Mouse (Mus musculus): Measurements from ENCODE around the gene Slc13a1. TPM values are rescaled to one million over a fixed set of nuclear protein-coding genes. Genes with fewer than 3 reads are reported as not detected.
A peak's percentile ranks its signal among the peaks of the same experiment; 100 is the strongest.

The Slc13a1 gene
- polyA plus RNA-seq, 1 experiment from 2014 or later: 0.28 TPM

DNA sequence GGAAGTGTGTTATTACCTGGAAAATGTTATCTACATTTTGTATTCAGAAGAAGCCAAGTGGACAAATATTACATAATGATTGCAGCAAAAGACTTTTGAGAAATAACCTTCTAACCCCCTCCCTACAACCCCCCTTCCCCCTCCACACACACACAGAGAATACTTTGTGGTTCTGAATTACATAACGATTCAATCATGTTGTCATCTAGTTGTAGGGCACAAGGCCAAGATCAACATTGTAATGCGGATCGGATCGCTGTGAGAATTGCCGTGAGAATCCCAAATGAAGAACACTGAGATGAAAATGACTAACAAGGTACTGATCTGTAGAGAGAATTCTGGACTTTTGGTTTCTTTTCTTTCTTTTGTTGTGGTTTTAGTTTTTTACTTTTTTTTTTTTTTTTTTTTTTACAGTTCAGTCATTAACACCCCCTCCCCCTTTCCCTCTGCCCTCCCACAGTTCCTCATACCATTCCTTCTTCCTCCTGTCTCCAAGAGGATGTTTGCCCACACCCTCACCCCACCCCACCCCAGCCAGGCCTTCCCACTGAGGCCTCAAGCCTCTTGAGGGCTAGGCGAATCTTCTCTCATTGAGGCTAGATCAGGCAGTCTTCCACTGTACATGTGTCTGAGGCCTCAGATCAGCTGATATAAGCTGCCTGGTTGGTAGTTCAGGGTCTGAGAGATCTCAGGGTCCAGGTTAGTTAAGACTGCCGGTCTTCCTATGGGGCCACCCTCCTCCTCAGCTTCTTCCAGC lies 120.7 kb downstream of the Slc13a1 start:
- Histone ChIP-seq H3K9me3 (replicated peaks; ENCODE audit: control insufficient read depth, low read length) (no peaks in the 10 kb centered on the region), H3K4me1 (ENCODE audit: control insufficient read depth, insufficient read depth, low read length) (no peaks in the 10 kb centered on the region), H3K27ac (ENCODE audit: low read length) (no peak overlapping the region), H3K36me3 (ENCODE audit: control insufficient read depth, insufficient read depth, low read length) (no peaks in the 10 kb centered on the region), H3K27me3 (ENCODE audit: control insufficient read depth, insufficient read depth, low read length) (no peaks in the 10 kb centered on the region), H3K4me3 (replicated peaks; ENCODE audit: low read length) (no peak overlapping the region), H3K9ac (ENCODE audit: low read length) (no peak overlapping the region), H3K4me2 (ENCODE audit: low read depth, low read length) (peak overlapping the region; percentile 13; the same call in 1 of the 2 replicates)
- WGBS: 32% methylated on average over 7 of the region's 7 CpGs
- ATAC-seq (ENCODE audit: insufficient read depth, low FRiP score): no peak

DNA sequence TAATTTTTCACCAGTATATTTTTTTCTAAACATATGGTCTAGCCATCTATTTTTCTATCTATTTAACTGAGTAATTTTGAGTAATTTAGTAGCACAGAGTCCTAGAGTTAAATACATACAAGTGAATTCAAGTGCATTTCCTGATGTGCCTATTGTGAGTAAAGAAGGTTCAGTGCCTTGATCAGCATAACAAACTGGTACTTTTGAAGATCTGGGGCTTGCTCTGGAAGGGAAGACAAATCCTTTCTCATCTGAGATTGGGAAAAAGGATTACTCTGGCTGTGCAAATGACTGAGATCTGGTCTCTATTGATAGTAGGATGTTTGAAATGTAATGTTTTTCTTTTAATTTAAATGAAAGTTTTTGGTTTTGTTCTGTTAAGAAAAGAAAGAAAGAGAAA lies 124.4 kb downstream of the Slc13a1 start:
- Histone ChIP-seq H3K4me1 (ENCODE audit: control insufficient read depth, insufficient read depth, low read length) (no peaks in the 10 kb centered on the region), H3K4me3 (replicated peaks; ENCODE audit: low read length) (no peak overlapping the region), H3K27me3 (ENCODE audit: control insufficient read depth, insufficient read depth, low read length) (no peaks in the 10 kb centered on the region), H3K27ac (ENCODE audit: low read length) (no peak overlapping the region), H3K36me3 (ENCODE audit: control insufficient read depth, insufficient read depth, low read length) (no peaks in the 10 kb centered on the region), H3K4me2 (ENCODE audit: low read depth, low read length) (no peak overlapping the region), H3K9me3 (replicated peaks; ENCODE audit: control insufficient read depth, low read length) (no peaks in the 10 kb centered on the region), H3K9ac (ENCODE audit: low read length) (no peak overlapping the region)
- no peak for ATAC-seq (ENCODE audit: insufficient read depth, low FRiP score)

Small RNA genes lying within 50 kb of the gene (microRNA-seq; reads per million reads assigned to microRNA genes)
- not detected for gene Gm26386

Other genes with a start within 250 kb of the Slc13a1 start
- not detected in 2 replicates for gene Tas2r118, start 198.0 kb downstream of the Slc13a1 start, polyA plus RNA-seq (2015; fragmentation: Nextera tagmentation; extraction: Ambion mirVana)

Measured in stomach, embryonic 16.5 days (tissue).